Mouse (Mus musculus) limb, embryonic 14.5 days (tissue): ENCODE measurements around the gene Slpi. TPM values are rescaled to one million over a fixed set of nuclear protein-coding genes. Genes with fewer than 3 reads are reported as not detected.

ENCODE experiments used
- ATAC-seq: fragments of 200-750 bp; cut with Nextera tagmentation; 2 replicates; pipeline ENCODE4 v1.8.0; 2017; ENCODE audit warnings: low read depth, moderate number of reproducible peaks, moderate TSS enrichment; ENCODE audit not compliant: low FRiP score
- DNase-seq: peaks from one replicate; pipeline ENCODE4 v3.0.0-alpha.2; 2015; ENCODE audit warnings: low spot score
- H3K27ac ChIP-seq: fragments of 300-500 bp; sonication (generic); replicated peaks from 2 replicates; pipeline ENCODE4 v1.5.1; 2014; ENCODE audit warnings: low read depth, mild to moderate bottlenecking, low read length, moderate library complexity, mixed read lengths
- H3K27me3 ChIP-seq: fragments of 300-500 bp; sonication (generic); 2 replicates; pipeline ENCODE4 v1.6.1; 2014; ENCODE audit warnings: low read length, mixed read lengths; ENCODE audit not compliant: control insufficient read depth, insufficient read depth
- H3K36me3 ChIP-seq: fragments of 300-500 bp; sonication (generic); 2 replicates; pipeline ENCODE4 v1.6.1; 2014; ENCODE audit warnings: mild to moderate bottlenecking, low read length, moderate library complexity, mixed read lengths; ENCODE audit not compliant: control insufficient read depth, insufficient read depth
- H3K4me1 ChIP-seq: fragments of 300-500 bp; sonication (generic); 2 replicates; pipeline ENCODE4 v1.6.1; 2014; ENCODE audit warnings: antibody characterized with exemption, low read length, mixed read lengths; ENCODE audit not compliant: control insufficient read depth, insufficient read depth
- H3K4me2 ChIP-seq: fragments of 300-500 bp; sonication (generic); replicated peaks from 2 replicates; pipeline ENCODE4 v1.6.1; 2014; ENCODE audit warnings: low read depth, mild to moderate bottlenecking, low read length, moderate library complexity; ENCODE audit not compliant: severe bottlenecking
- H3K4me3 ChIP-seq: fragments of 300-500 bp; sonication (generic); replicated peaks from 2 replicates; pipeline ENCODE4 v1.5.1; 2014; ENCODE audit warnings: low read length
- H3K9ac ChIP-seq: fragments of 300-500 bp; sonication (generic); 2 replicates; pipeline ENCODE4 v1.6.1; 2014; ENCODE audit warnings: mild to moderate bottlenecking, low read depth, low read length, moderate library complexity; ENCODE audit not compliant: severe bottlenecking
- H3K9me3 ChIP-seq: fragments of 300-500 bp; sonication (generic); 2 replicates; pipeline ENCODE4 v1.6.1; 2016; ENCODE audit warnings: low read length; ENCODE audit not compliant: control insufficient read depth
- POLR2A ChIP-seq: fragments of 200-500 bp; IDR thresholded peaks from 2 replicates; pipeline ENCODE4 v1.8.0; 2012; ENCODE audit warnings: inconsistent platforms, mild to moderate bottlenecking, moderate library complexity, borderline replicate concordance; ENCODE audit not compliant: insufficient read depth, insufficient read length; ENCODE audit errors: extremely low read depth
- WGBS: fragments of 180-500 bp; shearing (Covaris S2); extraction: QIAGEN DNeasy Blood & Tissue Kit; methylation state at CpG from one replicate; pipeline ENCODE4 v1.1.7; 2014; 5-methylcytosine and 5-hydroxymethylcytosine counted together
- polyA plus RNA-seq, 2 experiments: library from polyadenylated mRNA; depleted of rRNA in 1 of 2; stranded (reverse) in 1 of 2; unstranded in 1 of 2; fragments of >200 nt; fragmentation: Nextera tagmentation in 1 of 2; extraction: Ambion mirVana in 1 of 2; gene quantifications; 2 replicates each; pipeline versions ENCODE4 v1.2.1 to v1.2.3; 2012 to 2014

Slpi gene
- polyA plus RNA-seq, 2 experiments, result 1.1 to 5.1 TPM

GRCm38 (mm10) chr2:164393126-164393525 is 4.2 kb upstream of the Slpi start:
- H3K4me3 ChIP-seq, result no peak overlapping the region
- 81% methylated on average over 29 of the region's 29 CpGs for WGBS
- H3K27me3 ChIP-seq, result peaks cover 4% of the 10 kb centered on the region; the same call in 1 of the 2 replicates

DNA sequence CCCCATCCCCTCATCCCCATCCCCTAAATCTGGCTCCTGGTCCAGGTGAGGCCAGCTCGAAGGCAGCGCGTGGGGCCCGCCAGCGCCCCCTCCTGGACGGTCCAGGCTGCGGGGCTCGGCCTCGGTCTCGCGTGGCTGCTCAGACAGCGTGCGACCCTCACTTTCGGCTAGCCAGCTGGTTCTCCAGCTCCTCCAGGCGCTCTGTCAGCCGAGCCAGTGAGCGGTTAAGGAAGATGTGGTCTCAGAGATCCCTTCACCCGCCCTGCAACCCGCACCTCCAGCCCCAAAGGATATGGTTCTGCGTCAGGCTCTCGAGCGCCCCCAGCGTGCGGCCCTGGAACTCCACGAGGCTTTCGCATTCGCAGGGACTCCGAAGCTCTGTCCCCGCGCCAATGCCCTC is 604 bp upstream of the Slpi start:
- H3K4me1 ChIP-seq, result peaks cover 12% of the 10 kb centered on the region
- H3K36me3 ChIP-seq, result peaks cover 13% of the 10 kb centered on the region
- DNase-seq, result peak; percentile 64
- H3K9me3 ChIP-seq, result 0 out of 2 replicates have a peak, but pooled peaks cover 7% of the 10 kb centered on the region
- peak overlapping the region; percentile 53; the same call in 1 of the 2 replicates for H3K9ac ChIP-seq
- H3K27ac ChIP-seq, result peak overlapping the region; percentile 82
- under 1% methylated on average over 28 of the region's 30 CpGs for WGBS
- H3K4me3 ChIP-seq, result peak overlapping the region; percentile 40
- ATAC-seq, result peak; percentile 42
- peak overlapping the region; percentile 63 for H3K4me2 ChIP-seq
- peaks cover 4% of the 10 kb centered on the region; the same call in 1 of the 2 replicates for H3K27me3 ChIP-seq
- TF ChIP-seq POLR2A, result no peak

More at GRCm38 (mm10) chr2:164393126-164393525, 4.2 kb upstream of the Slpi start:
- H3K9me3 ChIP-seq, result peaks cover 13% of the 10 kb centered on the region; the same call in 1 of the 2 replicates
- no peak overlapping the region for H3K27ac ChIP-seq
- no peak for ATAC-seq
- no peak overlapping the region for H3K4me2 ChIP-seq
- H3K4me1 ChIP-seq, result peaks cover 3% of the 10 kb centered on the region; the same call in 1 of the 2 replicates
- no peak overlapping the region for H3K9ac ChIP-seq
- no peak for DNase-seq
- no peak for TF ChIP-seq POLR2A
- peaks cover 23% of the 10 kb centered on the region for H3K36me3 ChIP-seq

DNA sequence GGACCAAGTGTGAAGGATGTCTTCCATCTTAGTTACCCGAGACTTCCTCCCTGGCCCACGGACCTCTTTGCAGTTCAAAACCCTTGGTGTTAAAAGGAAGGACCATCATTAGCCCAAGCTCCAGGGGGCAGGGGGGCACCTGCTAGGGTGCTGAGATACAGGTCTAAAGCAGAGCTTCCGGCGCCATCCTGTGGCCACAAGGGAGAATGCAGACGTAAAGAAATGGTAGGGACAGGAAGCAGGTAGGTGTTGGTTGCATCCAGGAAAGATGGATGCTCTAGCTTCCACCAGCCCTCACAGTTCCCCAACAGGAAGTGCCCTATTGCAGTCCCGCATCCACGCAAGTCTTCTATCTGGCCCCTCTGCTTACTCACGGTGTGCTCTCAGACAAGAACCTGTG is 1.9 kb downstream of the Slpi start:
- DNase-seq (no peak), ATAC-seq (no peak)
- Histone ChIP-seq H3K4me2 (no peak overlapping the region), H3K9me3 (0 out of 2 replicates have a peak, but pooled peaks cover 7% of the 10 kb centered on the region), H3K4me1 (peaks cover 15% of the 10 kb centered on the region), H3K27ac (no peak overlapping the region; the same call in 1 of the 2 replicates), H3K4me3 (no peak overlapping the region), H3K9ac (no peak overlapping the region), H3K27me3 (peaks cover 4% of the 10 kb centered on the region; the same call in 1 of the 2 replicates), H3K36me3 (peaks cover 8% of the 10 kb centered on the region)
- WGBS, result 15% methylated on average over 8 of the region's 8 CpGs
- no peak for TF ChIP-seq POLR2A

GRCm38 (mm10) chr2:164385927-164386763 is 2.8 kb downstream of the Slpi start:
- 9% methylated on average over 17 of the region's 18 CpGs for WGBS
- TF ChIP-seq POLR2A, result no peak
- peaks cover 15% of the 10 kb centered on the region for H3K4me1 ChIP-seq
- no peak overlapping the region for H3K4me3 ChIP-seq
- H3K27ac ChIP-seq, result peak overlapping the region; percentile 52
- 0 out of 2 replicates have a peak, but pooled peaks cover 4% of the 10 kb centered on the region for H3K9me3 ChIP-seq
- peaks cover 4% of the 10 kb centered on the region; the same call in 1 of the 2 replicates for H3K27me3 ChIP-seq
- DNase-seq, result peak; percentile 78
- 0 out of 2 replicates have a peak overlapping the region, but pooled peaks have one; percentile 12 for H3K9ac ChIP-seq
- H3K4me2 ChIP-seq, result peak overlapping the region; percentile 35
- ATAC-seq, result peak; percentile 74
- peaks cover 4% of the 10 kb centered on the region for H3K36me3 ChIP-seq

GRCm38 (mm10) chr2:164383656-164384399 is 5.1 kb downstream of the Slpi start:
- Histone ChIP-seq H3K27me3 (peaks cover under 1% of the 10 kb centered on the region; the same call in 1 of the 2 replicates), H3K36me3 (no peaks in the 10 kb centered on the region), H3K4me1 (peaks cover 15% of the 10 kb centered on the region), H3K4me2 (no peak overlapping the region), H3K4me3 (no peak overlapping the region), H3K9me3 (no peaks in the 10 kb centered on the region), H3K9ac (no peak overlapping the region), H3K27ac (no peak overlapping the region)
- DNase-seq (no peak), ATAC-seq (no peak)
- TF ChIP-seq POLR2A, result no peak
- WGBS, result 46% methylated on average over 11 of the region's 11 CpGs
